Mouse (Mus musculus) layer of hippocampus, postnatal 10 days (tissue): Measurements from ENCODE around the gene Mup1. TPM values are rescaled to one million over a fixed set of nuclear protein-coding genes. Genes with fewer than 3 reads are reported as not detected.
"Not testable (repeated sequence)": the region's sequence is repeated elsewhere in the genome, so short reads cannot be mapped to it uniquely, and the experiment has no call there.

Experiments
- DNase-seq, 2 experiments: peaks; one replicate each; pipeline ENCODE4 v3.0.0; 2021; ENCODE audit warnings: low spot score in 2 of 2
- long read RNA-seq: library from polyadenylated mRNA; stranded (forward); transcript quantifications from one replicate; pipeline ENCODE4 v2.0.0, GENCODE M21; 2023
- total RNA-seq, 2 experiments: library from RNA; stranded (reverse); gene quantifications; 2 replicates each; pipeline ENCODE4 v1.2.3; 2021

Gene Mup1
- total RNA-seq = not detected
- long read RNA-seq = 0 reads

DNA sequence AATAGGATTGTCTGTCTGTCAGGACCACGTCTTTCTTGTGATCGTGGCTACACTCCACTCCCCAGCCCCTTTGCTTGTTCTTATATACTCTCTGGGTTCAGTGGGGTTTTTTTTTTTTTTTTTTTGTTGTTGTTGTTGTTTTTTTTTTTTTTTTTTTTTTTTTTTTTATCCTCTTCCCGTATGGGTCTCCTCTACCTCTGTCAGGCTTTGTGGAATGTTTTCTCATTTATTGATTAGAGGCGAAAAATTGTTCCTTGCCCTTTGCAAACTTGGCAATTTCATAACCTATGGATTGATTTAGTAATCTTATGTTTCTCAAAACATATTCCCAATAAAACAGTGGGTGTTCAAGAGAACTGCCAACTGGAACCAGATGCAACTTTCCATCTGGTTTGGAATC, at the start of gene Mup1:
Gene Mup1, minus strand, starts transcription at position 101 of the 400 bp plus-strand sequence.
- not testable (repeated sequence) for DNase-seq

Other genes starting within 250 kb of the Mup1 start
- not detected for gene Mup9, start 80.0 kb downstream of the Mup1 start, total RNA-seq
- gene Mup10, start 80.2 kb upstream of the Mup1 start, total RNA-seq = not detected
- gene Mup11, start 160.5 kb upstream of the Mup1 start, total RNA-seq = not detected
- gene Mup12, start 239.4 kb upstream of the Mup1 start, total RNA-seq = not detected